Comparison of ENCODE assay signal across 28 mouse cellular contexts in genomic region chr7:44915314-44915713, GRCm38 (mm10). TPM values are rescaled to one million over a fixed set of nuclear protein-coding genes. Genes with fewer than 3 reads are reported as not detected.
"Had no signal": no experiment of that assay in that cellular context is flagged by ENCODE, and none has a peak within 500 bp of the region (broad histone marks: within the 10 kb centered on the region; RNA-seq: fewer than 3 reads in every experiment).

No protein-coding gene starts in this region.

- H3K4me3 ChIP-seq: heart, embryonic 10.5 days; heart, embryonic 12.5 days; hindbrain, embryonic 10.5 days; hindbrain, embryonic 12.5 days; intestine, embryonic 15.5 days; layer of hippocampus, adult 2 months; left cerebral cortex, adult 2 months; limb, embryonic 10.5 days; limb, embryonic 12.5 days; liver, embryonic 13.5 days; liver, embryonic 15.5 days had no signal

- DNase-seq: gastrocnemius, postnatal 14 days; heart, postnatal 10 days; heart, postnatal 4 days; kidney, adult 18-20 months; kidney, adult 8-10 months; kidney, postnatal 10 days; kidney, postnatal 25 days; kidney, postnatal 4 days; liver; liver, embryonic 13.5 days had no signal

- H3K4me1 ChIP-seq: hindbrain, embryonic 10.5 days; hindbrain, embryonic 12.5 days; limb, embryonic 10.5 days; limb, embryonic 12.5 days had no signal

- H3K27me3 ChIP-seq: heart, embryonic 12.5 days; hindbrain, embryonic 12.5 days; intestine, embryonic 15.5 days; limb, embryonic 12.5 days; liver, embryonic 13.5 days; liver, embryonic 15.5 days had no signal

- H3K27ac ChIP-seq: heart, embryonic 10.5 days; hindbrain, embryonic 10.5 days; hindbrain, embryonic 12.5 days; hindbrain, embryonic 14.5 days; intestine, embryonic 15.5 days; layer of hippocampus, adult 2 months; left cerebral cortex, adult 2 months; limb, embryonic 10.5 days; limb, embryonic 12.5 days; liver, embryonic 13.5 days; liver, embryonic 15.5 days had no signal

- H3K9ac ChIP-seq: heart, embryonic 12.5 days; hindbrain, embryonic 12.5 days; hindbrain, embryonic 14.5 days; intestine, embryonic 15.5 days; limb, embryonic 12.5 days; liver, embryonic 13.5 days; liver, embryonic 15.5 days had no signal

RNA-seq across cellular contexts. Expression of gene Tsks, which starts 27.7 kb away (rescaled TPM):
- total RNA-seq: gastrocnemius, postnatal 14 days; gastrocnemius, postnatal 4 days; granulocyte monocyte progenitor cell, adult 5-6 weeks; heart, adult 8-10 months; heart, postnatal 10 days; heart, postnatal 25 days; heart, postnatal 4 days had no signal
- polyA plus RNA-seq: heart, embryonic 12.5 days; heart, embryonic 14.5 days; hindbrain, embryonic 12.5 days; hindbrain, embryonic 16.5 days; inflammation-experienced regulatory T-cells, adult 6 months; liver, embryonic 15.5 days had no signal
